Mouse (Mus musculus) heart, embryonic 13.5 days (tissue): Measurements from ENCODE around the gene Nxpe3. TPM values are rescaled to one million over a fixed set of nuclear protein-coding genes. Genes with fewer than 3 reads are reported as not detected.

Experiments used
- ATAC-seq: fragments of 200-750 bp; cut with Nextera tagmentation; 2 replicates; pipeline ENCODE4 v1.8.0; 2017; ENCODE audit warnings: moderate TSS enrichment; ENCODE audit not compliant: insufficient number of reproducible peaks, low FRiP score, low TSS enrichment; ENCODE audit errors: extremely low read depth
- H3K27ac ChIP-seq: fragments of 300-500 bp; sonication (generic); replicated peaks from 2 replicates; pipeline ENCODE4 v1.5.1; 2015; ENCODE audit warnings: moderate library complexity, mild to moderate bottlenecking, inconsistent platforms
- H3K27me3 ChIP-seq: fragments of 300-500 bp; sonication (generic); replicated peaks from 2 replicates; pipeline ENCODE4 v1.6.1; 2015; ENCODE audit warnings: mild to moderate bottlenecking, inconsistent platforms
- H3K36me3 ChIP-seq: fragments of 300-500 bp; sonication (generic); 2 replicates; pipeline ENCODE4 v1.6.1; 2015; ENCODE audit warnings: mild to moderate bottlenecking, inconsistent platforms
- H3K4me1 ChIP-seq: fragments of 300-500 bp; sonication (generic); 2 replicates; pipeline ENCODE4 v1.6.1; 2015; ENCODE audit warnings: inconsistent platforms
- H3K4me2 ChIP-seq: fragments of 300-500 bp; sonication (generic); 2 replicates; pipeline ENCODE4 v1.6.1; 2015; ENCODE audit warnings: inconsistent platforms, mild to moderate bottlenecking, moderate library complexity
- H3K4me3 ChIP-seq: fragments of 300-500 bp; sonication (generic); 2 replicates; pipeline ENCODE4 v1.5.1; 2015; ENCODE audit warnings: moderate library complexity, mild to moderate bottlenecking, inconsistent platforms
- H3K9ac ChIP-seq: fragments of 300-500 bp; sonication (generic); 2 replicates; pipeline ENCODE4 v1.6.1; 2015; ENCODE audit warnings: inconsistent platforms, mild to moderate bottlenecking, moderate library complexity
- H3K9me3 ChIP-seq: fragments of 300-500 bp; sonication (generic); 2 replicates; pipeline ENCODE4 v1.6.1; 2016; ENCODE audit warnings: inconsistent platforms
- WGBS: fragments of 180-500 bp; shearing (Covaris S2); methylation state at CpG from one replicate; pipeline ENCODE4 v1.1.7; 2015; ENCODE audit warnings: mixed read lengths; 5-methylcytosine and 5-hydroxymethylcytosine counted together
- polyA plus RNA-seq: library from polyadenylated mRNA; unstranded; fragments of >200 nt; fragmentation: Nextera tagmentation; extraction: Ambion mirVana; gene quantifications from 2 replicates; pipeline ENCODE4 v1.2.1, GENCODE M21; 2015

Nxpe3 gene
- polyA plus RNA-seq, 1 experiment from 2014 or later: 0.59 TPM

DNA sequence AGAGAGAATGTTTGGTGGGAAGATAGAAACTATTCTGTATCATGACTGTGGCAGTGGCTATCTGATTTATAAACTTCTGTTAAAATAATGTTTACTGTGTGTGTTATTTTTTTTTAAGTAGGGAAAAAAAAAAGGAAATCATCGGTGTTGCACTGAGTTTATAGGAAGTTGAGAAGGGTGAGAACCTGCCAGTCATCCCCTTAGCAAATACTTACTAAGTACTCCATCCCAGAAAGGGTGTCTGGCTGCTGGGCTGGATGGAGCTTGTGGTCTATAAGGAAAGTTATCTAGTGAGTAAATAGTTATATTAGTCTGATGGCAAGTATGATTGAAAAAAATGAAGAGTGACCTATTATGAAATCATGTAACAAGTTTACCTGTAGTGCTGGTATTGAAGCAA is 93.5 kb downstream of the Nxpe3 start:
- Histone ChIP-seq H3K27me3 (no peaks in the 10 kb centered on the region), H3K4me1 (no peaks in the 10 kb centered on the region), H3K9me3 (no peaks in the 10 kb centered on the region), H3K9ac (no peak overlapping the region), H3K36me3 (no peaks in the 10 kb centered on the region), H3K4me2 (no peak overlapping the region), H3K27ac (no peak overlapping the region), H3K4me3 (no peak overlapping the region)
- WGBS: 85% methylated on average over 1 of the region's 1 CpGs
- no peak for ATAC-seq

DNA sequence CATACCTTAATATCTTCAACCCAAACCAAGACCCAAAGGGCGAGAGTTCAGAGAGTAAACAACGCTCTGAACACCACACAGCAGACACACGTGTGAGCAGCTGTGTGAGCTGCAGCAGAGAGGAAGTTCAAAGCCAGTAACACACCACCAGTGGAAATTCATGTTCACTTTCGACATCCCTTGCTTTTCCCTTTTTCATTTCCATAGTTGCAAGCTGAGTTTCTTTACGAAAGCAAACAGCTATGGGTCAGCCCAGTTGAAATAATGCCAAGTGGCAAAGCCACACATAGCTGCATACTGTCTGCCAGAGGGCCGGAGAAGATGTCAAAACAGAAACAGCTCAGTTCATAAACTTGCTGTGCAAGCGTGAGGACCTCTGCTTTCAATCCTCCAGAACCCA is 96.2 kb downstream of the Nxpe3 start:
- H3K4me2 ChIP-seq: no peak overlapping the region
- no peak for ATAC-seq
- no peaks in the 10 kb centered on the region for H3K36me3 ChIP-seq

DNA sequence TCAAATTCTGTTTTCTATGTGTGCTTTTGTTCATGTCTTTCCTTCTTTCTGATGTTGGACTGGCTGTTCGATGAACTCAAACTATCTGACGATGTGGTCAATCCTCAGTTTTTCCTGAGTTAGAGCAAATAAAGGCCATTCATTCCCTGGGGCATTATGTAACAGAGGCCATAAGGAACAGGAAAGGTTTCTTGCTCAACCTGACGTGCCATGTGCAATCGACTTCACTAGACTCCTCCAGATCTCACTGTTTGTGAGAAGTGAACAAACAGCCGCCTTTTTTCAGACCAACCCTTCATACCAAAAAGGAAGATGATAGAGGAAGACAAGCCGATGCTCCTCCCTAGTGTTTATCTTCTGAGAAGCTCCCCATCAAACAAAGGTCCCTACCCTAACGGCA is 104.8 kb downstream of the Nxpe3 start:
- Histone ChIP-seq H3K4me3 (no peak overlapping the region), H3K9me3 (no peaks in the 10 kb centered on the region), H3K9ac (no peak overlapping the region), H3K4me2 (no peak overlapping the region), H3K36me3 (no peaks in the 10 kb centered on the region), H3K27me3 (no peaks in the 10 kb centered on the region), H3K27ac (no peak overlapping the region), H3K4me1 (no peaks in the 10 kb centered on the region)
- no peak for ATAC-seq
- 82% methylated on average over 7 of the region's 7 CpGs for WGBS

More for the DNA sequence above, 96.2 kb downstream of the Nxpe3 start:
- Histone ChIP-seq H3K4me3 (no peak overlapping the region), H3K9ac (no peak overlapping the region), H3K4me1 (no peaks in the 10 kb centered on the region), H3K27me3 (no peaks in the 10 kb centered on the region), H3K9me3 (no peaks in the 10 kb centered on the region), H3K27ac (no peak overlapping the region)
- WGBS: 69% methylated on average over 7 of the region's 7 CpGs

Other genes with a start within 250 kb of the Nxpe3 start
- 2.1 and 2.5 TPM in 2 replicates for gene Nfkbiz, start 56.4 kb downstream of the Nxpe3 start, polyA plus RNA-seq
- gene Cep97, start 39.6 kb upstream of the Nxpe3 start, polyA plus RNA-seq: 7.5 and 9.1 TPM in 2 replicates
- gene Rpl24, start 71.0 kb upstream of the Nxpe3 start, polyA plus RNA-seq: 547 and 552 TPM in 2 replicates
- 10.7 and 11.3 TPM in 2 replicates for gene Zbtb11, start 78.6 kb upstream of the Nxpe3 start, polyA plus RNA-seq
- gene Pcnp, start 134.5 kb upstream of the Nxpe3 start, polyA plus RNA-seq: 144 and 158 TPM in 2 replicates
- gene Trmt10c, start 142.5 kb upstream of the Nxpe3 start, polyA plus RNA-seq: 18.2 and 18.8 TPM in 2 replicates
- gene Senp7, start 153.1 kb upstream of the Nxpe3 start, polyA plus RNA-seq: 18.9 and 19.0 TPM in 2 replicates